Mouse (Mus musculus) midbrain, postnatal 0 days (tissue): ENCODE data around the gene Satb2. TPM values are rescaled to one million over a fixed set of nuclear protein-coding genes. Genes with fewer than 3 reads are reported as not detected.

Experiments used
- ATAC-seq: fragments of 200-750 bp; cut with Nextera tagmentation; 2 replicates; pipeline ENCODE4 v1.8.0; 2017; ENCODE audit warnings: moderate number of reproducible peaks, mild to moderate bottlenecking, moderate TSS enrichment, moderate library complexity; ENCODE audit not compliant: low FRiP score
- DNase-seq: peaks from one replicate; pipeline ENCODE4 v3.0.0-alpha.2; 2015; ENCODE audit warnings: low spot score
- H3K27ac ChIP-seq: fragments of 300-500 bp; sonication (generic); 2 replicates; pipeline ENCODE4 v1.5.1; 2014; ENCODE audit warnings: low read depth, mild to moderate bottlenecking, low read length, mixed read lengths
- H3K27me3 ChIP-seq: fragments of 300-500 bp; sonication (generic); 2 replicates; pipeline ENCODE4 v1.6.1; 2014; ENCODE audit warnings: low read length, control low read depth, mixed read lengths; ENCODE audit not compliant: insufficient read depth
- H3K36me3 ChIP-seq: fragments of 300-500 bp; sonication (generic); 2 replicates; pipeline ENCODE4 v1.6.1; 2014; ENCODE audit warnings: low read length, control low read depth, mixed read lengths; ENCODE audit not compliant: insufficient read depth
- H3K4me1 ChIP-seq: fragments of 300-500 bp; sonication (generic); 2 replicates; pipeline ENCODE4 v1.6.1; 2014; ENCODE audit warnings: mild to moderate bottlenecking, control low read depth, antibody characterized with exemption, low read length, mixed read lengths; ENCODE audit not compliant: insufficient read depth
- H3K4me2 ChIP-seq: fragments of 300-500 bp; sonication (generic); 2 replicates; pipeline ENCODE4 v1.6.1; 2014; ENCODE audit warnings: low read depth, mild to moderate bottlenecking, low read length, mixed read lengths; ENCODE audit not compliant: poor library complexity, severe bottlenecking
- H3K4me3 ChIP-seq: fragments of 300-500 bp; sonication (generic); 2 replicates; pipeline ENCODE4 v1.5.1; 2014; ENCODE audit warnings: low read depth, mild to moderate bottlenecking, low read length, moderate library complexity
- H3K9ac ChIP-seq: fragments of 300-500 bp; sonication (generic); replicated peaks from 2 replicates; pipeline ENCODE4 v1.6.1; 2014; ENCODE audit warnings: mild to moderate bottlenecking, low read length, moderate library complexity, mixed read lengths; ENCODE audit not compliant: poor library complexity, severe bottlenecking
- H3K9me3 ChIP-seq: fragments of 300-500 bp; sonication (generic); 2 replicates; pipeline ENCODE4 v1.6.1; 2016; ENCODE audit warnings: low read length, control low read depth
- CTCF ChIP-seq: IDR thresholded peaks from 2 replicates; pipeline ENCODE4 v1.5.1; 2016; ENCODE audit warnings: antibody characterized with exemption, mild to moderate bottlenecking
- WGBS: fragments of 180-500 bp; shearing (Covaris S2); extraction: QIAGEN DNeasy Blood & Tissue Kit; methylation state at CpG from one replicate; pipeline ENCODE4 v1.1.7; 2014; 5-methylcytosine and 5-hydroxymethylcytosine counted together
- polyA plus RNA-seq: library from polyadenylated mRNA; unstranded; fragments of >200 nt; fragmentation: Nextera tagmentation; extraction: Ambion mirVana; gene quantifications from 2 replicates; pipeline ENCODE4 v1.2.1, GENCODE M21; 2015
- total RNA-seq: library from RNA; depleted of rRNA; stranded (reverse); fragments of >200 nt; gene quantifications from 2 replicates; pipeline ENCODE4 v1.2.3, GENCODE M21; 2014

The Satb2 gene
- total and polyA plus RNA-seq, 2 experiments from 2014 or later: 0.85 to 1.2 TPM

- H3K9me3 ChIP-seq: no peaks in the 10 kb centered on the region
- no peak overlapping the region for H3K27ac ChIP-seq
- no peak overlapping the region for H3K4me2 ChIP-seq
- no peak overlapping the region for H3K4me3 ChIP-seq
- no peak for ATAC-seq
- WGBS: 84% methylated on average over 12 of the region's 12 CpGs
- no peak overlapping the region for H3K9ac ChIP-seq
- no peak for DNase-seq
- no peaks in the 10 kb centered on the region for H3K4me1 ChIP-seq
- no peaks in the 10 kb centered on the region for H3K36me3 ChIP-seq
- no peak for TF ChIP-seq CTCF
- H3K27me3 ChIP-seq: no peaks in the 10 kb centered on the region
Measured at GRCm38 (mm10) chr1:56955739-56956085, 22.7 kb downstream of the Satb2 start.

- 78% methylated on average over 13 of the region's 14 CpGs for WGBS
- Histone ChIP-seq H3K4me2 (no peak overlapping the region), H3K9ac (no peak overlapping the region), H3K4me3 (no peak overlapping the region), H3K27ac (no peak overlapping the region), H3K36me3 (no peaks in the 10 kb centered on the region), H3K27me3 (no peaks in the 10 kb centered on the region), H3K9me3 (no peaks in the 10 kb centered on the region), H3K4me1 (no peaks in the 10 kb centered on the region)
- no peak for DNase-seq
- TF ChIP-seq CTCF: no peak
- no peak for ATAC-seq
Measured at GRCm38 (mm10) chr1:56955055-56955738, 23.3 kb downstream of the Satb2 start.

GRCm38 (mm10) chr1:56953538-56953937 lies 24.9 kb downstream of the Satb2 start:
- no peaks in the 10 kb centered on the region for H3K4me1 ChIP-seq
- no peak for DNase-seq
- no peak for ATAC-seq
- H3K9ac ChIP-seq: no peak overlapping the region
- 82% methylated on average over 2 of the region's 2 CpGs for WGBS
- no peak overlapping the region for H3K27ac ChIP-seq
- H3K4me3 ChIP-seq: no peak overlapping the region
- no peaks in the 10 kb centered on the region for H3K9me3 ChIP-seq
- no peaks in the 10 kb centered on the region for H3K36me3 ChIP-seq
- H3K27me3 ChIP-seq: no peaks in the 10 kb centered on the region
- H3K4me2 ChIP-seq: no peak overlapping the region
- TF ChIP-seq CTCF: no peak

- no peak overlapping the region for H3K4me2 ChIP-seq
- DNase-seq (no peak), ATAC-seq (no peak)
- no peaks in the 10 kb centered on the region for H3K27me3 ChIP-seq
- WGBS: 68% methylated on average over 4 of the region's 4 CpGs
- TF ChIP-seq CTCF: no peak
- no peak overlapping the region for H3K4me3 ChIP-seq
- no peaks in the 10 kb centered on the region for H3K9me3 ChIP-seq
- H3K9ac ChIP-seq: no peak overlapping the region
- no peaks in the 10 kb centered on the region for H3K4me1 ChIP-seq
- H3K27ac ChIP-seq: no peak overlapping the region
- no peaks in the 10 kb centered on the region for H3K36me3 ChIP-seq
Measured at GRCm38 (mm10) chr1:56951980-56952379, 26.5 kb downstream of the Satb2 start.

GRCm38 (mm10) chr1:56951525-56951924 lies 26.9 kb downstream of the Satb2 start:
- ATAC-seq (no peak), DNase-seq (no peak)
- no peaks in the 10 kb centered on the region for H3K27me3 ChIP-seq
- 53% methylated on average over 6 of the region's 6 CpGs for WGBS
- no peak overlapping the region for H3K4me3 ChIP-seq
- no peaks in the 10 kb centered on the region for H3K36me3 ChIP-seq
- H3K9ac ChIP-seq: no peak overlapping the region
- no peak overlapping the region for H3K27ac ChIP-seq
- no peak overlapping the region for H3K4me2 ChIP-seq
- no peaks in the 10 kb centered on the region for H3K9me3 ChIP-seq
- TF ChIP-seq CTCF: no peak
- H3K4me1 ChIP-seq: no peaks in the 10 kb centered on the region

- Histone ChIP-seq H3K9ac (no peak overlapping the region), H3K36me3 (no peaks in the 10 kb centered on the region), H3K4me3 (no peak overlapping the region), H3K4me1 (no peaks in the 10 kb centered on the region), H3K27ac (no peak overlapping the region), H3K9me3 (no peaks in the 10 kb centered on the region), H3K27me3 (no peaks in the 10 kb centered on the region), H3K4me2 (no peak overlapping the region)
- DNase-seq (no peak), ATAC-seq (no peak)
- 92% methylated on average over 4 of the region's 4 CpGs for WGBS
- TF ChIP-seq CTCF: no peak
Measured at GRCm38 (mm10) chr1:56939432-56939831, 39.0 kb downstream of the Satb2 start.
